Mouse (Mus musculus): ENCODE measurements around the gene Tenm4.

GRCm38 (mm10) chr7:96562890-96563289, 391.8 kb downstream of the Tenm4 start:
- no peak for TF ChIP-seq CTCF (IDR thresholded peaks at IDR 0.05; ENCODE audit: low read depth, low read length)
- no peak for TF ChIP-seq GATA1 (IDR thresholded peaks at IDR 0.05; ENCODE audit: borderline replicate concordance, low read length)
- TF ChIP-seq POLR2AphosphoS5 (IDR thresholded peaks at IDR 0.05; ENCODE audit: insufficient replicate concordance, low read depth, low read length), result no peak
- no peak for TF ChIP-seq TAL1 (conservative IDR thresholded peaks at IDR 0.05; ENCODE audit: low read depth, low read length)

Data from G1E (cell line).